Mouse (Mus musculus) MEL (cell line): Measurements from ENCODE around the gene Dnajb14. TPM values are rescaled to one million over a fixed set of nuclear protein-coding genes. Genes with fewer than 3 reads are reported as not detected.
A peak's percentile ranks its signal among the peaks of the same experiment; 100 is the strongest.

ENCODE experiments used
- DNase-seq: peaks from one replicate; pipeline ENCODE4 v3.0.0; 2011; ENCODE audit warnings: low read depth, low spot score
- H3K27ac ChIP-seq: 2 replicates; pipeline ENCODE4 v1.5.1; 2012; ENCODE audit warnings: low read depth, mild to moderate bottlenecking, control low read depth, low read length, moderate library complexity; ENCODE audit not compliant: control insufficient read depth
- H3K27me3 ChIP-seq, 2 experiments: fragments of 150-350 bp in 1 of 2; sonication (generic) in 1 of 2; 2 replicates each; pipeline ENCODE4 v1.6.1; 2012; ENCODE audit warnings: low read length in 2 of 2, mild to moderate bottlenecking in 2 of 2, improper control_type of control experiment in 1 of 2, moderate library complexity in 1 of 2; ENCODE audit not compliant: insufficient read depth in 2 of 2, control insufficient read depth in 1 of 2
- H3K36me3 ChIP-seq, 2 experiments: 2 replicates each; pipeline ENCODE4 v1.6.1; 2012 to 2014; ENCODE audit warnings: low read length in 2 of 2, improper control_type of control experiment in 1 of 2, inconsistent platforms in 1 of 2, mild to moderate bottlenecking in 1 of 2; ENCODE audit not compliant: insufficient read depth in 2 of 2, control insufficient read depth in 1 of 2
- H3K4me1 ChIP-seq, 2 experiments: fragments of 150-350 bp in 1 of 2; sonication (generic) in 1 of 2; 2 replicates each; pipeline ENCODE4 v1.6.1; 2012; ENCODE audit warnings: low read length in 2 of 2, improper control_type of control experiment in 1 of 2, mild to moderate bottlenecking in 1 of 2; ENCODE audit not compliant: insufficient read depth in 2 of 2, control insufficient read depth in 1 of 2
- H3K4me3 ChIP-seq, 2 experiments: fragments of 150-350 bp in 1 of 2; sonication (generic) in 1 of 2; 2 replicates each; pipeline ENCODE4 v1.5.1; 2012; ENCODE audit warnings: low read depth in 2 of 2, low read length in 2 of 2, mild to moderate bottlenecking in 2 of 2, moderate library complexity in 2 of 2, control low read depth in 1 of 2, improper control_type of control experiment in 1 of 2; ENCODE audit not compliant: control insufficient read depth in 1 of 2, insufficient read depth in 1 of 2
- H3K79me2 ChIP-seq: 2 replicates; pipeline ENCODE4 v1.6.1; 2012; ENCODE audit warnings: mild to moderate bottlenecking, low read length, moderate library complexity; ENCODE audit not compliant: control insufficient read depth, poor library complexity, insufficient read depth
- H3K9ac ChIP-seq: 2 replicates; pipeline ENCODE4 v1.6.1; 2012; ENCODE audit warnings: low read depth, mild to moderate bottlenecking, control low read depth, low read length, moderate library complexity; ENCODE audit not compliant: control insufficient read depth, poor library complexity, severe bottlenecking
- H3K9me3 ChIP-seq: fragments of 150-350 bp; sonication (generic); replicated peaks from 2 replicates; pipeline ENCODE4 v1.6.1; 2012; ENCODE audit warnings: mild to moderate bottlenecking, low read length, improper control_type of control experiment, moderate library complexity; ENCODE audit not compliant: insufficient read depth
- BHLHE40 ChIP-seq: IDR thresholded peaks from 2 replicates; pipeline ENCODE4 v1.6.1; 2012; ENCODE audit warnings: low read depth, mild to moderate bottlenecking, inconsistent platforms, low read length, improper control_type of control experiment, borderline replicate concordance
- CHD1 ChIP-seq: IDR thresholded peaks from 2 replicates; pipeline ENCODE4 v1.6.1; 2012; ENCODE audit warnings: low read depth, mild to moderate bottlenecking, inconsistent platforms, low read length, improper control_type of control experiment
- CHD2 ChIP-seq: IDR thresholded peaks from 2 replicates; pipeline ENCODE4 v1.6.1; 2011; ENCODE audit warnings: low read length, improper control_type of control experiment
- CTCF ChIP-seq, 3 experiments: IDR thresholded peaks in 2 of 3; conservative IDR thresholded peaks in 1 of 3; 2 replicates each; pipeline ENCODE4 v1.5.1; 2011 to 2012; ENCODE audit warnings: low read length in 3 of 3, low read depth in 2 of 3, mild to moderate bottlenecking in 2 of 3, improper control_type of control experiment in 1 of 3, inconsistent platforms in 1 of 3, mixed read lengths in 1 of 3, moderate library complexity in 1 of 3; ENCODE audit not compliant: control insufficient read depth in 1 of 3, insufficient read depth in 1 of 3, poor library complexity in 1 of 3, severe bottlenecking in 1 of 3
- E2F4 ChIP-seq: IDR thresholded peaks from 2 replicates; pipeline ENCODE4 v1.6.1; 2011; ENCODE audit warnings: low read depth, low read length, improper control_type of control experiment, borderline replicate concordance
- EP300 ChIP-seq, 2 experiments: IDR thresholded peaks; 2 replicates each; pipeline ENCODE4 v1.6.1; 2011; ENCODE audit warnings: improper control_type of control experiment in 2 of 2, low read length in 2 of 2, low read depth in 1 of 2, mild to moderate bottlenecking in 1 of 2
- ETS1 ChIP-seq: IDR thresholded peaks from 2 replicates; pipeline ENCODE4 v1.6.1; 2012; ENCODE audit warnings: low read depth, mild to moderate bottlenecking, inconsistent platforms, low read length, improper control_type of control experiment, moderate library complexity
- GABPA ChIP-seq: IDR thresholded peaks from 2 replicates; pipeline ENCODE4 v1.6.1; 2012; ENCODE audit warnings: low read depth, mild to moderate bottlenecking, inconsistent platforms, low read length, improper control_type of control experiment, moderate library complexity
- HCFC1 ChIP-seq: IDR thresholded peaks from 2 replicates; pipeline ENCODE4 v1.6.1; 2012; ENCODE audit warnings: low read depth, mild to moderate bottlenecking, inconsistent platforms, low read length, improper control_type of control experiment, moderate library complexity
- KAT2A ChIP-seq: conservative IDR thresholded peaks from 2 replicates; pipeline ENCODE4 v1.6.1; 2012; ENCODE audit warnings: low read depth, low read length, improper control_type of control experiment, inconsistent platforms
- MAFK ChIP-seq: IDR thresholded peaks from 2 replicates; pipeline ENCODE4 v1.6.1; 2011; ENCODE audit warnings: low read depth, mild to moderate bottlenecking, low read length, improper control_type of control experiment, borderline replicate concordance
- MAX ChIP-seq: IDR thresholded peaks from 2 replicates; pipeline ENCODE4 v1.6.1; 2011; ENCODE audit warnings: low read length, improper control_type of control experiment
- MAZ ChIP-seq: IDR thresholded peaks from 2 replicates; pipeline ENCODE4 v1.6.1; 2012; ENCODE audit warnings: low read depth, mild to moderate bottlenecking, inconsistent platforms, low read length, improper control_type of control experiment
- MEF2A ChIP-seq: IDR thresholded peaks from 2 replicates; pipeline ENCODE4 v1.6.1; 2014; ENCODE audit warnings: low read depth, mild to moderate bottlenecking, inconsistent platforms, low read length, improper control_type of control experiment; ENCODE audit not compliant: poor library complexity, insufficient replicate concordance, severe bottlenecking; ENCODE audit errors: extremely low read depth
- MYB ChIP-seq: IDR thresholded peaks from 2 replicates; pipeline ENCODE4 v1.6.1; 2011; ENCODE audit warnings: mild to moderate bottlenecking, low read depth, low read length, improper control_type of control experiment
- MYC ChIP-seq: IDR thresholded peaks from 2 replicates; pipeline ENCODE4 v1.6.1; 2011; ENCODE audit warnings: low read depth, mild to moderate bottlenecking, low read length, improper control_type of control experiment, moderate library complexity
- NRF1 ChIP-seq: IDR thresholded peaks from 2 replicates; pipeline ENCODE4 v1.6.1; 2014; ENCODE audit warnings: low read depth, mild to moderate bottlenecking, inconsistent platforms, low read length, improper control_type of control experiment, moderate library complexity; ENCODE audit not compliant: poor library complexity, insufficient read depth, severe bottlenecking
- POLR2A ChIP-seq, 2 experiments: IDR thresholded peaks; 2 replicates each; pipeline ENCODE4 v1.6.1; 2011 to 2012; ENCODE audit warnings: low read length in 2 of 2, mild to moderate bottlenecking in 2 of 2, control low read depth in 1 of 2, improper control_type of control experiment in 1 of 2, low read depth in 1 of 2, moderate library complexity in 1 of 2; ENCODE audit not compliant: control insufficient read depth in 1 of 2, insufficient read depth in 1 of 2, poor library complexity in 1 of 2
- POLR2AphosphoS2 ChIP-seq: IDR thresholded peaks from 2 replicates; pipeline ENCODE4 v1.6.1; 2011; ENCODE audit warnings: low read length, improper control_type of control experiment
- RAD21 ChIP-seq: IDR thresholded peaks from 2 replicates; pipeline ENCODE4 v1.6.1; 2011; ENCODE audit warnings: mild to moderate bottlenecking, low read depth, low read length, improper control_type of control experiment
- RCOR1 ChIP-seq: IDR thresholded peaks from 2 replicates; pipeline ENCODE4 v1.6.1; 2012; ENCODE audit warnings: low read depth, mild to moderate bottlenecking, inconsistent platforms, low read length, improper control_type of control experiment
- SIN3A ChIP-seq: IDR thresholded peaks from 2 replicates; pipeline ENCODE4 v1.6.1; 2012; ENCODE audit warnings: low read length, improper control_type of control experiment, inconsistent platforms
- SMC3 ChIP-seq: IDR thresholded peaks from 2 replicates; pipeline ENCODE4 v1.6.1; 2011; ENCODE audit warnings: low read depth, low read length, improper control_type of control experiment
- TAL1 ChIP-seq: IDR thresholded peaks from 2 replicates; pipeline ENCODE4 v1.6.1; 2012; ENCODE audit warnings: mild to moderate bottlenecking, inconsistent platforms, low read length, moderate library complexity, mixed read lengths
- TBP ChIP-seq: IDR thresholded peaks from 2 replicates; pipeline ENCODE4 v1.8.0; 2011; ENCODE audit warnings: low read depth, low read length, improper control_type of control experiment
- UBTF ChIP-seq: IDR thresholded peaks from 2 replicates; pipeline ENCODE4 v1.6.1; 2012; ENCODE audit warnings: low read depth, mild to moderate bottlenecking, inconsistent platforms, low read length, improper control_type of control experiment, moderate library complexity, borderline replicate concordance; ENCODE audit not compliant: insufficient read depth
- USF1 ChIP-seq: IDR thresholded peaks from 2 replicates; pipeline ENCODE4 v1.6.1; 2014; ENCODE audit warnings: low read depth, mild to moderate bottlenecking, inconsistent platforms, low read length, improper control_type of control experiment, moderate library complexity
- ZC3H11A ChIP-seq: IDR thresholded peaks from 2 replicates; pipeline ENCODE4 v1.6.1; 2012; ENCODE audit warnings: low read depth, mild to moderate bottlenecking, inconsistent platforms, low read length, improper control_type of control experiment
- ZKSCAN1 ChIP-seq: IDR thresholded peaks from 2 replicates; pipeline ENCODE4 v1.6.1; 2012; ENCODE audit warnings: low read depth, mild to moderate bottlenecking, inconsistent platforms, low read length, improper control_type of control experiment, moderate library complexity
- ZMIZ1 ChIP-seq: IDR thresholded peaks from 2 replicates; pipeline ENCODE4 v1.6.1; 2012; ENCODE audit warnings: low read depth, mild to moderate bottlenecking, inconsistent platforms, low read length, improper control_type of control experiment, moderate library complexity
- polyA plus RNA-seq, 2 experiments: library from polyadenylated mRNA; stranded (reverse) in 1 of 2; unstranded in 1 of 2; fragments of >175 nt in 1 of 2; fragments of >200 nt in 1 of 2; gene quantifications; 2 replicates each; pipeline versions ENCODE4 v1.2.1 to v1.2.4; 2012; ENCODE audit warnings: low replicate concordance in 2 of 2, low read depth in 1 of 2; ENCODE audit not compliant: insufficient read length in 2 of 2, insufficient read depth in 1 of 2, missing spikeins in 1 of 2
- total RNA-seq: library from RNA; depleted of rRNA; stranded (reverse); fragments of 300-350 nt; gene quantifications from 2 replicates; pipeline ENCODE4 v1.2.3, GENCODE M21; 2012

The Dnajb14 gene
- total and polyA plus RNA-seq, 3 experiments: 4.2 to 6.1 TPM; not detected in 1

GRCm38 (mm10) chr3:137952225-137952913, 84.9 kb downstream of the Dnajb14 start (continued):
- no peak for TF ChIP-seq ZKSCAN1
- TF ChIP-seq UBTF: no peak
- peak; percentile 58; the same call in 1 of the 2 replicates for TF ChIP-seq MYB
- TF ChIP-seq RCOR1: peak; percentile 85

DNA sequence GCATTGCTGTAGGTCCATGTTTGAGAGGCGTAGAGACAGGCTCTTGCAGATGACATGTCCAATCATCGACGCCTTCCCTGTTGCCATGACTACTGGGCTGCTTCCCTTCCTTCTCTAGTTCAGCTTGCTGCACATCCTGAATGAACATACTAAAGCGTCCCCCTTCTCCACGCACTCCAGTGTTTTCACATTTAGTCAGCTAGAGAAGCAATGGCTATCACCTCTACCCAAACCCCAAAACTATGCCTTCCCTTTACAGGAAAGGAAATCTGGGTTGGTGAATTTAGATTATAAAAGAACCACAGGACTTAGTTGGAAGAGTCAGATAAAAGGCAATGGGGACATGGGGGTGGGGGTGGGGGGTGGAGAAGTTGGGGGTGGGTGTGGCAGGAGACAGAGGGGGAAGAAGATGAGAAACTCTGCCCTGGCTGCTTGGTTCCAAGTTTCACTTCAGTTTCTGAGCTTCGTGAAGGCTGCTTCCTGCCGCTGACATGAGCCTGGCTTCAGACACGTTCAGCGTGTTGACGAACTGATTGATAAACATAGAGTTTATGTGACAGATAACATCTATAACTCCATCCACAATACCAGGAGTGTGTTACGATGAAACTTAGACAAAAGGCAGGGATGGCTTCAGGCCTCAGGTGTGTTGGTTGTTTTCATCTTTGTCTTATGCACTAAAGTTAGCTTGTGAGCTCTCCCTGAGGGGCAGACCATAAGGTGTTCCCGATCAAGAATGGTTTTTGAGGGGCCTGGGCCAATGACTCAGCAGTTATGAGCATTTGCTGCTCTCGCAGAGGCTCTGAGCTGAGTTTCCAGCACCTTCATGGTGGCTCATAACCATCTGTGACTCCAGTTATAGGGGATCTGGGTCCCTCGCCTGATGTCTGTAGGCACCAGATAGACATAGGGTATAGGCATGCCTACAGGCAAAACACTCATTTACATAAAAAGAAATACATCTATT, 85.7 kb downstream of the Dnajb14 start:
- H3K36me3 ChIP-seq: peaks cover 3 to 83% of the 10 kb centered on the region in 2 experiments
- no peaks in the 10 kb centered on the region for H3K27me3 ChIP-seq
- peak overlapping the region; percentile 19 to 20; a peak in 3 of 4 replicates for H3K4me3 ChIP-seq
- H3K4me1 ChIP-seq: peaks cover 39 to 82% of the 10 kb centered on the region in 2 experiments
- H3K9me3 ChIP-seq: no peaks in the 10 kb centered on the region
- H3K79me2 ChIP-seq: peaks cover 4% of the 10 kb centered on the region
- peak overlapping the region; percentile 95 for H3K27ac ChIP-seq
- H3K9ac ChIP-seq: peak overlapping the region; percentile 58
- peak; percentile 94 for DNase-seq
- no peak; the same call in 1 of the 2 replicates for TF ChIP-seq POLR2AphosphoS2
- TF ChIP-seq MEF2A: no peak
- TF ChIP-seq CHD2: no peak
- TF ChIP-seq ETS1: peak; percentile 95
- peak; percentile 73; the same call in 1 of the 2 replicates for TF ChIP-seq MAZ
- TF ChIP-seq UBTF: no peak
- TF ChIP-seq SIN3A: peak; percentile 77
- no peak for TF ChIP-seq ZC3H11A
- TF ChIP-seq TAL1: peak; percentile 82
- TF ChIP-seq EP300 (IDR thresholded peaks at IDR 0.05; ENCODE audit: low read depth in 1 of 2, low read length in 2 of 2): peak; percentile 87 to 95
- peak; percentile 74; the same call in 1 of the 2 replicates for TF ChIP-seq MAX
- TF ChIP-seq POLR2A (IDR thresholded peaks at IDR 0.05; ENCODE audit: control insufficient read depth in 1 of 2, insufficient read depth in 1 of 2, low read depth in 1 of 2, low read length in 2 of 2, poor library complexity in 1 of 2): peak in 1 of 2 experiments; percentile 52; a peak in 1 of 4 replicates
- no peak for TF ChIP-seq USF1
- TF ChIP-seq ZKSCAN1: no peak
- TF ChIP-seq NRF1: no peak
- TF ChIP-seq CHD1: no peak; the same call in 1 of the 2 replicates
- TF ChIP-seq CTCF (IDR thresholded peaks at IDR 0.05 in 2 of 3, conservative IDR thresholded peaks at IDR 0.05 in 1 of 3; ENCODE audit: control insufficient read depth in 1 of 3, insufficient read depth in 1 of 3, low read depth in 2 of 3, low read length in 3 of 3, poor library complexity in 1 of 3, severe bottlenecking in 1 of 3): no peak
- TF ChIP-seq RAD21: no peak
- no peak for TF ChIP-seq BHLHE40
- TF ChIP-seq E2F4: no peak
- no peak for TF ChIP-seq KAT2A
- TF ChIP-seq SMC3: no peak
- peak; percentile 44; the same call in 1 of the 2 replicates for TF ChIP-seq MAFK
- TF ChIP-seq GABPA: peak; percentile 91
- no peak for TF ChIP-seq HCFC1
- TF ChIP-seq MYC: peak; percentile 33; the same call in 1 of the 2 replicates
- TF ChIP-seq ZMIZ1: 0 out of 2 replicates have a peak, but pooled peaks have one; percentile 52
- TF ChIP-seq TBP: peak; percentile 46; the same call in 1 of the 2 replicates
